Mouse (Mus musculus): ENCODE measurements around the gene Chst7.

GRCm38 (mm10) chrX:20061764-20062480, 2.6 kb downstream of the Chst7 start:
- TF ChIP-seq EP300 (IDR thresholded peaks at IDR 0.05; ENCODE audit: insufficient read depth, low read depth, low read length) (no peak), POLR2A (IDR thresholded peaks at IDR 0.05; ENCODE audit: insufficient read depth, low read length) (no peak)
